Mouse (Mus musculus): ENCODE measurements around the gene Abcb9. TPM values are rescaled to one million over a fixed set of nuclear protein-coding genes. Genes with fewer than 3 reads are reported as not detected.

The Abcb9 gene
- polyA plus RNA-seq, 1 experiment from 2014 or later: 3.7 TPM

- Histone ChIP-seq H3K9ac (replicated peaks) (no peak overlapping the region), H3K27me3 (ENCODE audit: insufficient read depth, low read length) (no peaks in the 10 kb centered on the region)
These were observed 60.2 kb downstream of the Abcb9 start for GRCm38 (mm10) chr5:124035406-124035805.

GRCm38 (mm10) chr5:124034471-124034870, 61.1 kb downstream of the Abcb9 start:
- no peaks in the 10 kb centered on the region for H3K27me3 ChIP-seq (ENCODE audit: insufficient read depth, low read length)
- TF ChIP-seq CTCF (IDR thresholded peaks at IDR 0.05; ENCODE audit: low read depth) (no peak), EP300 (IDR thresholded peaks at IDR 0.05; ENCODE audit: low read depth) (no peak)
- no peak overlapping the region for H3K4me3 ChIP-seq (ENCODE audit: low read depth, low read length)
- H3K4me1 ChIP-seq (ENCODE audit: insufficient read depth): peaks cover 23% of the 10 kb centered on the region
- DNase-seq (no peak), ATAC-seq (no peak)
- no peak overlapping the region for H3K9ac ChIP-seq (replicated peaks)
- H3K27ac ChIP-seq (ENCODE audit: low read depth): no peak overlapping the region
- no peak overlapping the region for H3K4me2 ChIP-seq (ENCODE audit: low read depth, low read length)
- 54% methylated on average over 11 of the region's 11 CpGs for WGBS (ENCODE audit: insufficient replicate concordance)
- no peaks in the 10 kb centered on the region for H3K9me3 ChIP-seq (ENCODE audit: low read length)
- no peaks in the 10 kb centered on the region for H3K36me3 ChIP-seq (replicated peaks; ENCODE audit: insufficient read depth, low read length)

More at GRCm38 (mm10) chr5:124035406-124035805, 60.2 kb downstream of the Abcb9 start:
- no peaks in the 10 kb centered on the region for H3K9me3 ChIP-seq (ENCODE audit: low read length)
- H3K4me1 ChIP-seq (ENCODE audit: insufficient read depth): peaks cover 16% of the 10 kb centered on the region
- no peaks in the 10 kb centered on the region for H3K36me3 ChIP-seq (replicated peaks; ENCODE audit: insufficient read depth, low read length)
- no peak overlapping the region for H3K4me3 ChIP-seq (ENCODE audit: low read depth, low read length)
- TF ChIP-seq EP300 (IDR thresholded peaks at IDR 0.05; ENCODE audit: low read depth) (no peak), CTCF (IDR thresholded peaks at IDR 0.05; ENCODE audit: low read depth) (no peak)
- DNase-seq (no peak), ATAC-seq (no peak)
- 75% methylated on average over 9 of the region's 9 CpGs for WGBS (ENCODE audit: insufficient replicate concordance)
- H3K27ac ChIP-seq (ENCODE audit: low read depth): no peak overlapping the region
- no peak overlapping the region for H3K4me2 ChIP-seq (ENCODE audit: low read depth, low read length)

GRCm38 (mm10) chr5:124032001-124032508, 63.5 kb downstream of the Abcb9 start, which contains the start of gene Vps37b:
TSS of gene Vps37b (minus strand) at chr5:124032270.
- H3K4me2 ChIP-seq (ENCODE audit: low read depth, low read length): peak within 1 kb of the TSS; percentile 84
- H3K27ac ChIP-seq (ENCODE audit: low read depth): peak within 1 kb of the TSS; percentile 90
- H3K36me3 ChIP-seq (replicated peaks; ENCODE audit: insufficient read depth, low read length): peaks cover 5% of the 10 kb centered on the region; the same call in 1 of the 2 replicates
- H3K9ac ChIP-seq (replicated peaks): peak within 1 kb of the TSS; percentile 98
- H3K9me3 ChIP-seq (ENCODE audit: low read length): no peaks in the 10 kb centered on the region
- ATAC-seq: peak; percentile 72
- H3K27me3 ChIP-seq (ENCODE audit: insufficient read depth, low read length): no peaks in the 10 kb centered on the region
- WGBS (ENCODE audit: insufficient replicate concordance): under 1% methylated on average over 52 of the region's 52 CpGs
- DNase-seq: peak; percentile 95
- peaks cover 42% of the 10 kb centered on the region for H3K4me1 ChIP-seq (ENCODE audit: insufficient read depth)
- no peak for TF ChIP-seq CTCF (IDR thresholded peaks at IDR 0.05; ENCODE audit: low read depth)
- TF ChIP-seq EP300 (IDR thresholded peaks at IDR 0.05; ENCODE audit: low read depth): no peak
- peak within 1 kb of the TSS; percentile 87 for H3K4me3 ChIP-seq (ENCODE audit: low read depth, low read length)

GRCm38 (mm10) chr5:124031068-124031955, 64.3 kb downstream of the Abcb9 start:
- Histone ChIP-seq H3K27ac (ENCODE audit: low read depth) (peak overlapping the region; percentile 90), H3K4me1 (ENCODE audit: insufficient read depth) (peaks cover 45% of the 10 kb centered on the region), H3K27me3 (ENCODE audit: insufficient read depth, low read length) (no peaks in the 10 kb centered on the region), H3K4me2 (ENCODE audit: low read depth, low read length) (peak overlapping the region; percentile 84), H3K4me3 (ENCODE audit: low read depth, low read length) (peak overlapping the region; percentile 87), H3K9ac (replicated peaks) (peak overlapping the region; percentile 98), H3K9me3 (ENCODE audit: low read length) (no peaks in the 10 kb centered on the region), H3K36me3 (replicated peaks; ENCODE audit: insufficient read depth, low read length) (peaks cover 10% of the 10 kb centered on the region; the same call in 1 of the 2 replicates)
- ATAC-seq (peak; percentile 43), DNase-seq (peak; percentile 64)
- no peak for TF ChIP-seq EP300 (IDR thresholded peaks at IDR 0.05; ENCODE audit: low read depth)
- no peak for TF ChIP-seq CTCF (IDR thresholded peaks at IDR 0.05; ENCODE audit: low read depth)
- WGBS (ENCODE audit: insufficient replicate concordance): 2% methylated on average over 24 of the region's 26 CpGs

- Histone ChIP-seq H3K4me2 (ENCODE audit: low read depth, low read length) (peak overlapping the region; percentile 84), H3K36me3 (replicated peaks; ENCODE audit: insufficient read depth, low read length) (peaks cover 13% of the 10 kb centered on the region; the same call in 1 of the 2 replicates), H3K9ac (replicated peaks) (peak overlapping the region; percentile 98), H3K9me3 (ENCODE audit: low read length) (no peaks in the 10 kb centered on the region), H3K27ac (ENCODE audit: low read depth) (peak overlapping the region; percentile 90), H3K27me3 (ENCODE audit: insufficient read depth, low read length) (no peaks in the 10 kb centered on the region), H3K4me3 (ENCODE audit: low read depth, low read length) (peak overlapping the region; percentile 87), H3K4me1 (ENCODE audit: insufficient read depth) (peaks cover 53% of the 10 kb centered on the region)
- DNase-seq (no peak), ATAC-seq (no peak)
- TF ChIP-seq EP300 (IDR thresholded peaks at IDR 0.05; ENCODE audit: low read depth) (no peak), CTCF (IDR thresholded peaks at IDR 0.05; ENCODE audit: low read depth) (no peak)
- WGBS (ENCODE audit: insufficient replicate concordance): 45% methylated on average over 12 of the region's 12 CpGs
These were observed 65.1 kb downstream of the Abcb9 start for GRCm38 (mm10) chr5:124030386-124031067.
